Mouse (Mus musculus): ENCODE measurements at regions not wholly inside any gene's neighbourhood (a gene's known extent, or its start where the extent isn't known, plus 50 kb on each side); places are given as distances from the start of the nearest gene placed in this dataset.
"Not testable (repeated sequence)": the region's sequence is repeated elsewhere in the genome, so short reads cannot be mapped to it uniquely, and the experiment has no call there.

DNA sequence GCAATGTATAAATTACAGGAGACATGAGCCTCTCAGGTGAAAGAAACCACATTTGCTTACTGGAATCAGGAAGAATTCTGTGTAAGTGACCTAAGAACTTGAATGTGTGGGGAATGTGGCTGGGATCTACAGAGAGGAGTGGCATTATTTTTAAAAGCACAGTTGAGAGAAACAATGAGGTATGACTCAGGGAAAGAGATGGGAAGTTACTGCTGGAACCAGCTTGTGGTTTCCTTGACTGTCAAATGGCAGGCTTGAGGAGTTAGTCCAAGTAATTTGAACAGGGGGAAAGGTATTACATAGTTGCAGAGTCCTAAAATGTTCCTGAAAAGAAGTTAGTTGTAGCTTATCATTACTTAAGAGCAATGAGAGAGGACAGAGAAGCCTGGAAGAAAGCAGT, 1972.9 kb downstream of the 9330182O14Rik start:
- Histone ChIP-seq H3K4me3 (replicated peaks; ENCODE audit: control insufficient read depth, low read depth, low read length) (no peak overlapping the region), H3K4me1 (ENCODE audit: control insufficient read depth, insufficient read depth, low read length) (no peaks in the 10 kb centered on the region), H3K27ac (ENCODE audit: control insufficient read depth, insufficient read depth, low read depth, low read length, poor library complexity) (no peak overlapping the region)
- TF ChIP-seq POLR2A (IDR thresholded peaks at IDR 0.05; ENCODE audit: borderline replicate concordance, control insufficient read depth, low read depth, low read length) = no peak
- TF ChIP-seq CTCF (IDR thresholded peaks at IDR 0.05; ENCODE audit: control insufficient read depth, insufficient read depth, low read length) = no peak

DNA sequence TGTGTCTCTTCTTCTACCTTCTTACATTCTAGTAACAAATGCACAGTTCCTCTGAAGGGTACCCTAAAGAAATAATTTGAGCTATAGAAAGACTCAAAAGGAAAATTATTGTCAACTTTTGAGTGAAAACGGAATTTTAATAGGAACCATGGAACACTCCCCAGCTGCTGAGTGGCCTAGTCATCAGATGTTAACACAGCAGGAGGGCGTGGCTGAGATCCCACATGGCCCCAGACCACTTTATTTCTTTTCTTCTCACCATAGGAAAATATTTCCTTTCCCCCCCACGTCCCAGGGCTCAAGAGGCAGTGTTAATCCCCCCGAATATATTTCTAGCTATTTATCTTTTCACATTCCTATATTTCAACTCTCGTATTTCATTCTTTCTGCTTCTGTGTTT, 1977.6 kb downstream of the 9330182O14Rik start:
- no peak for TF ChIP-seq POLR2A (IDR thresholded peaks at IDR 0.05; ENCODE audit: borderline replicate concordance, control insufficient read depth, low read depth, low read length)
- TF ChIP-seq CTCF (IDR thresholded peaks at IDR 0.05; ENCODE audit: control insufficient read depth, insufficient read depth, low read length) = no peak
- H3K4me1 ChIP-seq (ENCODE audit: control insufficient read depth, insufficient read depth, low read length) = no peaks in the 10 kb centered on the region
- WGBS = 69% methylated on average over 5 of the region's 5 CpGs

DNA sequence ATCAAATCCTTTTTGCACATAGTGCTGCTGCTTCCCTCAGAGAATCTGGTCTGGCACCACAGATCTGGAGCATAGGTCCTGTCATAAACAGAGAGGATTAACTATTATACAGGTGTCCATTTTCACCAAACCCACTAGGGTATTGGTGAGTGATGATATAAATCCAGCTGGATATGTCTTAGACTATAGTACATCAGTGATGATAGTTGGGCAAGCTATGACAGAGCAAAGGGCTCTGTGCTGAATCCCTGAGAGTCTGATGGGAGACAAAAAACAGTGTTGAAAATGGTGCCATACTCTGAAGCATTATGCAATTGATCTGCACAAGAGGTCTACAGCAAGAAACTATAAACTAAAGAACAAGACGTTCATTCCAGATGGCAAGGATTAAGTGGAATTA, 1993.3 kb downstream of the 9330182O14Rik start:
- TF ChIP-seq CTCF (IDR thresholded peaks at IDR 0.05; ENCODE audit: control insufficient read depth, insufficient read depth, low read length) (no peak), POLR2A (IDR thresholded peaks at IDR 0.05; ENCODE audit: borderline replicate concordance, control insufficient read depth, low read depth, low read length) (no peak)
- WGBS = 85% methylated on average over 1 of the region's 1 CpGs

More for the DNA sequence above, 1977.6 kb downstream of the 9330182O14Rik start:
- no peak overlapping the region for H3K4me3 ChIP-seq (replicated peaks; ENCODE audit: control insufficient read depth, low read depth, low read length)
- no peak overlapping the region for H3K27ac ChIP-seq (ENCODE audit: control insufficient read depth, insufficient read depth, low read depth, low read length, poor library complexity)

GRCm38 (mm10) chr15:42128976-42129375, 1994.8 kb downstream of the 9330182O14Rik start:
- 80% methylated on average over 3 of the region's 3 CpGs for WGBS
- Histone ChIP-seq H3K4me3 (replicated peaks; ENCODE audit: control insufficient read depth, low read depth, low read length) (no peak overlapping the region), H3K4me1 (ENCODE audit: control insufficient read depth, insufficient read depth, low read length) (no peaks in the 10 kb centered on the region), H3K27ac (ENCODE audit: control insufficient read depth, insufficient read depth, low read depth, low read length, poor library complexity) (no peak overlapping the region)
- TF ChIP-seq POLR2A (IDR thresholded peaks at IDR 0.05; ENCODE audit: borderline replicate concordance, control insufficient read depth, low read depth, low read length) (no peak), CTCF (IDR thresholded peaks at IDR 0.05; ENCODE audit: control insufficient read depth, insufficient read depth, low read length) (no peak)

More for the DNA sequence above, 1993.3 kb downstream of the 9330182O14Rik start:
- Histone ChIP-seq H3K4me3 (replicated peaks; ENCODE audit: control insufficient read depth, low read depth, low read length) (no peak overlapping the region), H3K4me1 (ENCODE audit: control insufficient read depth, insufficient read depth, low read length) (no peaks in the 10 kb centered on the region), H3K27ac (ENCODE audit: control insufficient read depth, insufficient read depth, low read depth, low read length, poor library complexity) (no peak overlapping the region)

DNA sequence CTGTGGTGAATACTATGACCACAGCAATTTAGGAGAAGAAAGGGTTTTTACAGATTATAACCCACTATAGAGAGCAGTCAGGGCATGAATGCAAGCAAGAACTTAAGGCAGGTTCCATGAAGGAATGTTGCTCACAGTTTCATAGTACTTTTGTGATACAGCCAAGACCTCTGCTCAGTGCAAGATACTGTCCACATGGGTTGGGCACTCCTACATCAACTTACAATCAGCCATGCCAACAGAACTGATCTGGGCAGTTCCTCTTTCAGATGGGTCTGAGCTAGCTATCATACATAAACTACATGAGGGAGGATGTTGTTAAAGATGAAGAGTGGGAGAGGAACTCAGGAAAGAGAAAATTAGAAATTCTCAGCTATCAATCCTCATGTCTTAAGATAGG, 2032.4 kb downstream of the 9330182O14Rik start:
- Histone ChIP-seq H3K27ac (ENCODE audit: control insufficient read depth, insufficient read depth, low read depth, low read length, poor library complexity) (no peak overlapping the region), H3K4me1 (ENCODE audit: control insufficient read depth, insufficient read depth, low read length) (no peaks in the 10 kb centered on the region), H3K4me3 (replicated peaks; ENCODE audit: control insufficient read depth, low read depth, low read length) (no peak overlapping the region)
- no peak for TF ChIP-seq POLR2A (IDR thresholded peaks at IDR 0.05; ENCODE audit: borderline replicate concordance, control insufficient read depth, low read depth, low read length)
- TF ChIP-seq CTCF (IDR thresholded peaks at IDR 0.05; ENCODE audit: control insufficient read depth, insufficient read depth, low read length) = no peak

DNA sequence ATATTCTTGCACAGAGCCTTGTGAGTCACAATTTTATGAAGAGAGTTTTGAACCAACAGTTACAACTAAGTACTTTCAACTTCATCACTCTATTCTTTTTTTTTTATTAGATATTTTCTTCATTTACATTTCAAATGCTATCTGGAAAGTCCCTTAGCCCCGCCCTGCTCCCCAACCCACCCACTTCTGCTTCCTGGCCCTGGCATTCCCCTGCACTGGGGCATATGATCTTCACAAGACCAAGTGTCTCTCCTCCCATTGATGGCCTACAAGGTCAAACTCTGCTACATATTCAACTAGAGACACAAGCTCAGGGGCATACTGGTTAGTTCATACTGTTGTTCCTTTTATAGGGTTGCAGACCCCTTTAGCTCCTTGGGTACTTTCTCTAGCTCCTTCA, 2043.6 kb downstream of the 9330182O14Rik start:
- H3K4me1 ChIP-seq (ENCODE audit: control insufficient read depth, insufficient read depth, low read length); H3K27ac ChIP-seq (ENCODE audit: control insufficient read depth, insufficient read depth, low read depth, low read length, poor library complexity); H3K4me3 ChIP-seq (replicated peaks; ENCODE audit: control insufficient read depth, low read depth, low read length): not testable (repeated sequence)
- WGBS = 64% methylated on average over 1 of the region's 1 CpGs

DNA sequence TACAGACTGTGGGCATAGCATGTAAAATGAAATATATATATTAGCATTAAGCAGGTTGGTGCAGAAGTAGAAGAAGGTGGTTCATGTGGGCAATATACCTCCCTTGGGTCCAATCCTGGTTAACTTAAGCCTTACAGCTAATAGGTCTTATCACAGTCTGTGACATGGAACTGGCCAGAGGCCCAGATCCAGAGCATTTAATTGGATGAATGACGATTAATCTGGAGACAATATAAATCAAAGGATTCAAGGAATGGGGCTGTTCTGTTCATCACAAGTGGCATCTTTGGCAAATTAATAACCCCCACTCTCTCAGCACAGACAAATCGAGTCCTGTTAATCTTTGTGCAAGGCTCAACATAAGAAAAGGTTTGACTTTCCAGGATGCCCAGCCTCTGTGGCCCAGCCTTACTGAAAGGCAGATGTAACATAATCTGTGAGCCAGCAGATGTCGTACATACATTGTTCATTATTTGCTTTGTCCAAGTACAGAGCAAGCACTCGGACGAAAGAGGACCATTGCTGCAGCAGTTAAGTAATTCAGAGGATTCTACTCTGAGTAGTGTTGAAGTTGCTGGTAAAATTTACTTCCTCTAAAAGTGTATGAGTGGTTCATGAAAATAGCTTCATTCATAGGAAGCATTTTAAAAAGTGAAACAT, 2073.2 kb downstream of the 9330182O14Rik start:
- WGBS = 21% methylated on average over 5 of the region's 5 CpGs
- TF ChIP-seq CTCF (IDR thresholded peaks at IDR 0.05; ENCODE audit: control insufficient read depth, insufficient read depth, low read length) (no peak), POLR2A (IDR thresholded peaks at IDR 0.05; ENCODE audit: borderline replicate concordance, control insufficient read depth, low read depth, low read length) (no peak)
- H3K27ac ChIP-seq (ENCODE audit: control insufficient read depth, insufficient read depth, low read depth, low read length, poor library complexity) = no peak overlapping the region

DNA sequence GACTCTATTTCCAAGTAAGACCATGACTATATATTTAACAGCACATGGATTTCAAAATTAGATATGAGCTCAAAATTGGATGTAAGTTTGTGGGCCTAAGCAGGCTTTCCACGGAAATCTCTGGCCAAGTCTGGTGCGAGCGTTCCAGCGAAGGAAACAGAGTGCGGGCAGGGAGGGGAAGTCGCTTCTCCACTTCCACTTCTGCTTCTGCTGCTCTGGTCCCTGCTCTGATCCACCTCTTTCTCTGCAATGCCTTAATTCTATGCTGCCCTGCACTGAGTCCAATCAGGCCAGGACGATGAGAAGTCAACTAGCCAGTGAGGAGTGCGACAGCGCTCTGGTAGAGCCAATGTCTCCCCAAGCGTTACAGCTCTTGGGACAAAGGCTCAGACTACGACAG, 2085.3 kb downstream of the 9330182O14Rik start:
- H3K4me1 ChIP-seq (ENCODE audit: control insufficient read depth, insufficient read depth, low read length) = no peaks in the 10 kb centered on the region
- WGBS = 37% methylated on average over 11 of the region's 11 CpGs
- H3K4me3 ChIP-seq (replicated peaks; ENCODE audit: control insufficient read depth, low read depth, low read length) = no peak overlapping the region
- H3K27ac ChIP-seq (ENCODE audit: control insufficient read depth, insufficient read depth, low read depth, low read length, poor library complexity) = no peak overlapping the region
- TF ChIP-seq POLR2A (IDR thresholded peaks at IDR 0.05; ENCODE audit: borderline replicate concordance, control insufficient read depth, low read depth, low read length) = no peak
- no peak for TF ChIP-seq CTCF (IDR thresholded peaks at IDR 0.05; ENCODE audit: control insufficient read depth, insufficient read depth, low read length)

More for the DNA sequence above, 2073.2 kb downstream of the 9330182O14Rik start:
- Histone ChIP-seq H3K4me3 (replicated peaks; ENCODE audit: control insufficient read depth, low read depth, low read length) (no peak overlapping the region), H3K4me1 (ENCODE audit: control insufficient read depth, insufficient read depth, low read length) (no peaks in the 10 kb centered on the region)

DNA sequence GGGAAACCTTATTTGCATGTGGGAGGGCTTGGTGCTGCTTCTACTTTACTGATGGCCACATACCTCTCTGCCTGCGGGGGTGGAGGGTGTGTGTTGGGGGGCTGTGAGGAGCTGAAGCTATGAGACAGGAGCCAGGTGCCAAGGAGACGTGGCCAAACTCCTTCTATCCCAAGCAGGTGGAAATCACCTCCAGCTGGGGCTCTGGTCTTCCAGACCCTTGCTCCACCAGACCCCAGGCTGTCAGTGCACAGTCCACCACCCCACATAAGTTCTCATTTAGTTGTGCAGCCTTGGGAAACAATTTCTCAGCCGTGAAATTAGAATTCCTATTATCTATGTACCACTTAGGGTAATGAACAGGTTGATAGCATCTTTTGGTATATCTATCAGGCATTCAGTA, 2085.8 kb downstream of the 9330182O14Rik start:
- no peak for TF ChIP-seq POLR2A (IDR thresholded peaks at IDR 0.05; ENCODE audit: borderline replicate concordance, control insufficient read depth, low read depth, low read length)
- TF ChIP-seq CTCF (IDR thresholded peaks at IDR 0.05; ENCODE audit: control insufficient read depth, insufficient read depth, low read length) = no peak
- no peak overlapping the region for H3K4me3 ChIP-seq (replicated peaks; ENCODE audit: control insufficient read depth, low read depth, low read length)
- no peak overlapping the region for H3K27ac ChIP-seq (ENCODE audit: control insufficient read depth, insufficient read depth, low read depth, low read length, poor library complexity)
- H3K4me1 ChIP-seq (ENCODE audit: control insufficient read depth, insufficient read depth, low read length) = no peaks in the 10 kb centered on the region
- WGBS = 67% methylated on average over 3 of the region's 3 CpGs
